Mouse (Mus musculus) forebrain, embryonic 11.5 days (tissue): Measurements from ENCODE around the gene Rtp4. TPM values are rescaled to one million over a fixed set of nuclear protein-coding genes. Genes with fewer than 3 reads are reported as not detected.

Experiments
- polyA plus RNA-seq: library from polyadenylated mRNA; unstranded; fragments of >200 nt; fragmentation: Nextera tagmentation; extraction: Ambion mirVana; gene quantifications from 2 replicates; pipeline ENCODE4 v1.2.1, GENCODE M21; 2014

Gene Rtp4
- polyA plus RNA-seq, 1 experiment from 2014 or later: 2.2 TPM

Other genes with a start within 250 kb of the Rtp4 start
- 0.15 and 0.19 TPM in 2 replicates for gene Rtp1, start 91.2 kb upstream of the Rtp4 start, polyA plus RNA-seq
- gene Masp1, start 524 bp downstream of the Rtp4 start, polyA plus RNA-seq: 19.5 and 22.7 TPM in 2 replicates